Mouse (Mus musculus): ENCODE measurements around the gene Flnb. TPM values are rescaled to one million over a fixed set of nuclear protein-coding genes. Genes with fewer than 3 reads are reported as not detected.

Flnb gene
- polyA plus RNA-seq, 1 experiment from 2014 or later = 11.2 TPM

DNA sequence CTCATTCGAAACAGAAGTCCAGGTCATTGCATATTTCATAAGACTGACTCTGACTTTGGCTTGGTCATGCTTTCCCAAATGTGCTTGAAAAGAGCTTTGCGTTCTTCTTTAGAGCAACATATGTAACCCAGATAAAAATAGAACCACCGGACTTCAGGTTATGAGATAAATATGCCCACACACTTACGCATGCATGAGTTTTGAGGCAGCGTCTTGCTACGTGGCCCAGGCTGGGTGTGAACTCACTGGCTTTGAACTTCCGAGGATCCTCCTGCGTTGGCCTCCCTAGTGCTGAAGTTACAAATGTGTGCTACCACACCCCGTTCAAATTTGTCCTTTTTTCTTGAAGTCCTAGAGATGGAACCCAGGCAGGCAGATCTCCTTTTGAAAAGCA, 46.7 kb downstream of the Flnb start:
- H3K27ac ChIP-seq (replicated peaks in 1 of 2; ENCODE audit: control insufficient read depth in 1 of 2, insufficient read depth in 1 of 2, low read depth in 2 of 2, low read length in 2 of 2) = peak overlapping the region; percentile 18 to 25; a peak in 2 of 4 replicates
- H3K9me3 ChIP-seq (ENCODE audit: control insufficient read depth, low read length) = no peaks in the 10 kb centered on the region
- no peak for ATAC-seq (ENCODE audit: insufficient number of reproducible peaks, insufficient read depth, low FRiP score, low read depth)
- H3K36me3 ChIP-seq (ENCODE audit: control insufficient read depth, insufficient read depth, low read length) = peaks cover 14% of the 10 kb centered on the region; the same call in 1 of the 2 replicates
- 40% methylated on average over 9 of the region's 9 CpGs for WGBS
- H3K4me3 ChIP-seq (ENCODE audit: control insufficient read depth in 1 of 2, insufficient read depth in 1 of 2, low read depth in 1 of 2, low read length in 2 of 2) = no peak overlapping the region
- H3K9ac ChIP-seq (ENCODE audit: low read length) = no peak overlapping the region
- no peaks in the 10 kb centered on the region for H3K27me3 ChIP-seq (ENCODE audit: control insufficient read depth, insufficient read depth, low read length)
- H3K4me2 ChIP-seq (ENCODE audit: low read length) = no peak overlapping the region
- peaks cover 16 to 18% of the 10 kb centered on the region in 2 experiments for H3K4me1 ChIP-seq (ENCODE audit: control insufficient read depth in 2 of 2, insufficient read depth in 2 of 2, low read length in 2 of 2)

DNA sequence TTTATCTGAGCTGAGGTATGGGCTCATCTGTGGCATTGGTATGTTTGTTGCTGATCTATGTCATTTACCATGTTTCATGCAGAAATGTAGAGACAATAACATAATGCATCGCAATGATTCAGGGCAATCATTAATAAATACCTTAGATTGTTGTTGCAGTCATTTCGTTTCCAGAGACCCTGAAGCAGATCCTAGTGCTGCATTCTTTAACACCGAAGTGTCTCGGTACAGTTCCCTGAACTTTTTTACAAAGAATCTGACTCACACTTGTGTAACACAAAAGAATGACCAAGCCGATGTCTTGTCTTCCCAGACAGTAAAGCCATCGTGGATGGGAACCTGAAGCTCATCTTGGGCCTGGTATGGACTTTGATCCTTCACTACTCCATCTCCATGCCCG, 49.5 kb downstream of the Flnb start:
- peaks cover 26% of the 10 kb centered on the region for H3K36me3 ChIP-seq (ENCODE audit: control insufficient read depth, insufficient read depth, low read length)
- H3K9ac ChIP-seq (ENCODE audit: low read length) = no peak overlapping the region
- no peak overlapping the region for H3K4me3 ChIP-seq (ENCODE audit: control insufficient read depth in 1 of 2, insufficient read depth in 1 of 2, low read depth in 1 of 2, low read length in 2 of 2)
- peaks cover 16 to 18% of the 10 kb centered on the region in 2 experiments for H3K4me1 ChIP-seq (ENCODE audit: control insufficient read depth in 2 of 2, insufficient read depth in 2 of 2, low read length in 2 of 2)
- H3K27ac ChIP-seq (replicated peaks in 1 of 2; ENCODE audit: control insufficient read depth in 1 of 2, insufficient read depth in 1 of 2, low read depth in 2 of 2, low read length in 2 of 2) = no peak overlapping the region
- H3K9me3 ChIP-seq (ENCODE audit: control insufficient read depth, low read length) = no peaks in the 10 kb centered on the region
- H3K4me2 ChIP-seq (ENCODE audit: low read length) = no peak overlapping the region
- ATAC-seq (ENCODE audit: insufficient number of reproducible peaks, insufficient read depth, low FRiP score, low read depth) = no peak
- WGBS = 89% methylated on average over 7 of the region's 7 CpGs
- no peaks in the 10 kb centered on the region for H3K27me3 ChIP-seq (ENCODE audit: control insufficient read depth, insufficient read depth, low read length)

GRCm38 (mm10) chr14:7867841-7868240, 50.1 kb downstream of the Flnb start:
- no peak overlapping the region for H3K27ac ChIP-seq (replicated peaks in 1 of 2; ENCODE audit: control insufficient read depth in 1 of 2, insufficient read depth in 1 of 2, low read depth in 2 of 2, low read length in 2 of 2)
- no peak overlapping the region for H3K4me2 ChIP-seq (ENCODE audit: low read length)
- no peak overlapping the region for H3K4me3 ChIP-seq (ENCODE audit: control insufficient read depth in 1 of 2, insufficient read depth in 1 of 2, low read depth in 1 of 2, low read length in 2 of 2)
- no peak for ATAC-seq (ENCODE audit: insufficient number of reproducible peaks, insufficient read depth, low FRiP score, low read depth)
- H3K27me3 ChIP-seq (ENCODE audit: control insufficient read depth, insufficient read depth, low read length) = no peaks in the 10 kb centered on the region
- peaks cover 16 to 18% of the 10 kb centered on the region in 2 experiments for H3K4me1 ChIP-seq (ENCODE audit: control insufficient read depth in 2 of 2, insufficient read depth in 2 of 2, low read length in 2 of 2)
- 71% methylated on average over 3 of the region's 3 CpGs for WGBS
- H3K9me3 ChIP-seq (ENCODE audit: control insufficient read depth, low read length) = no peaks in the 10 kb centered on the region
- peaks cover 30% of the 10 kb centered on the region for H3K36me3 ChIP-seq (ENCODE audit: control insufficient read depth, insufficient read depth, low read length)
- no peak overlapping the region for H3K9ac ChIP-seq (ENCODE audit: low read length)

DNA sequence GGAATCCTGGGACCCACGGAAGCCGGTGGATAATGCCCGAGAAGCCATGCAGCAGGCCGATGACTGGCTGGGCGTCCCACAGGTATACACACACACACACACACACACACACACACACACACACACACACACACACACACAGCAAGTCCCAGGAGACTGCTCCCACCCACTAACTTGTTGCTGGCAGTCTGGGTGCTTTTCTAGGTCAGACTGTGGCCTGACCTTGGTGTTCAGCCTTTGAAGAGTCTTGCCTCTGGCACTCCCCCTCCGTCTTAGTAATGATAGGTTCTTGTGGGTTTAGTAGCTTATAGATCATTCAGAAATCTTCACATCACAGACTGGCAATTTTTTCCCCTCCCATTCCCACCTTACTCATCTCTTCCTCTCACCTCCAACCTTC, 52.0 kb downstream of the Flnb start:
- H3K4me2 ChIP-seq (ENCODE audit: low read length) = no peak overlapping the region
- H3K4me1 ChIP-seq (ENCODE audit: control insufficient read depth in 2 of 2, insufficient read depth in 2 of 2, low read length in 2 of 2) = peaks cover 4% of the 10 kb centered on the region in 2 experiments
- H3K27ac ChIP-seq (replicated peaks in 1 of 2; ENCODE audit: control insufficient read depth in 1 of 2, insufficient read depth in 1 of 2, low read depth in 2 of 2, low read length in 2 of 2) = no peak overlapping the region
- H3K27me3 ChIP-seq (ENCODE audit: control insufficient read depth, insufficient read depth, low read length) = no peaks in the 10 kb centered on the region
- H3K36me3 ChIP-seq (ENCODE audit: control insufficient read depth, insufficient read depth, low read length) = peaks cover 43% of the 10 kb centered on the region
- H3K4me3 ChIP-seq (ENCODE audit: control insufficient read depth in 1 of 2, insufficient read depth in 1 of 2, low read depth in 1 of 2, low read length in 2 of 2) = no peak overlapping the region
- no peaks in the 10 kb centered on the region for H3K9me3 ChIP-seq (ENCODE audit: control insufficient read depth, low read length)
- 87% methylated on average over 6 of the region's 6 CpGs for WGBS
- no peak overlapping the region for H3K9ac ChIP-seq (ENCODE audit: low read length)
- ATAC-seq (ENCODE audit: insufficient number of reproducible peaks, insufficient read depth, low FRiP score, low read depth) = no peak

DNA sequence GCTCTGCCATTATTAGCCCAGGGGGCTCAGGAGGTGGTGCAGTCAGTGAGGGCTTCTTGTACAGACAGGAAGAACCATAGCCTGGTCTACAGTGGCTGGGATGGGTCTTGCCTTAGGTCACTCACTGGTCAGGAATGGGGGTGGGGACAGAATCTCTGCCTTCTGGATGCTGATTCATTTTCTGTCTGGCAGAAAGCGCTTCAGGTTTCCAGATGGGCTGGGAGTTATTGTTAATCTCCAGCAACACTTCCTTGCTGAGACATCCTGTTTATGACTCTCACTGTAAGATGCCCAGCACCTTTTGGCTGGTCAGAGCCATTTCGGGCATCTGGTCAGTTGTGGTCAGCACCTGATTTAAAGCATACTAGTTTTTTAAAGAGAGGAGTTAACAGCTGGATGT, 55.8 kb downstream of the Flnb start:
- ATAC-seq (ENCODE audit: insufficient number of reproducible peaks, insufficient read depth, low FRiP score, low read depth) = no peak

GRCm38 (mm10) chr14:7874495-7874894, 56.7 kb downstream of the Flnb start:
- no peak for ATAC-seq (ENCODE audit: insufficient number of reproducible peaks, insufficient read depth, low FRiP score, low read depth)
- H3K4me2 ChIP-seq (ENCODE audit: low read length) = no peak overlapping the region
- peaks cover 41% of the 10 kb centered on the region for H3K36me3 ChIP-seq (ENCODE audit: control insufficient read depth, insufficient read depth, low read length)
- WGBS = 63% methylated on average over 4 of the region's 4 CpGs
- no peak overlapping the region for H3K4me3 ChIP-seq (ENCODE audit: control insufficient read depth in 1 of 2, insufficient read depth in 1 of 2, low read depth in 1 of 2, low read length in 2 of 2)
- H3K27ac ChIP-seq (replicated peaks in 1 of 2; ENCODE audit: control insufficient read depth in 1 of 2, insufficient read depth in 1 of 2, low read depth in 2 of 2, low read length in 2 of 2) = 0 out of 4 replicates have a peak overlapping the region, but pooled peaks of 1 of the 2 experiments have one; percentile 14
- H3K9ac ChIP-seq (ENCODE audit: low read length) = no peak overlapping the region
- no peaks in the 10 kb centered on the region for H3K27me3 ChIP-seq (ENCODE audit: control insufficient read depth, insufficient read depth, low read length)
- no peaks in the 10 kb centered on the region for H3K4me1 ChIP-seq (ENCODE audit: control insufficient read depth in 2 of 2, insufficient read depth in 2 of 2, low read length in 2 of 2)
- H3K9me3 ChIP-seq (ENCODE audit: control insufficient read depth, low read length) = no peaks in the 10 kb centered on the region

More for the DNA sequence above, 55.8 kb downstream of the Flnb start:
- peak overlapping the region in 1 of 2 experiments; percentile 14; a peak in 1 of 4 replicates for H3K27ac ChIP-seq (replicated peaks in 1 of 2; ENCODE audit: control insufficient read depth in 1 of 2, insufficient read depth in 1 of 2, low read depth in 2 of 2, low read length in 2 of 2)
- no peaks in the 10 kb centered on the region for H3K9me3 ChIP-seq (ENCODE audit: control insufficient read depth, low read length)
- no peaks in the 10 kb centered on the region for H3K4me1 ChIP-seq (ENCODE audit: control insufficient read depth in 2 of 2, insufficient read depth in 2 of 2, low read length in 2 of 2)
- WGBS = 61% methylated on average over 2 of the region's 2 CpGs
- no peaks in the 10 kb centered on the region for H3K27me3 ChIP-seq (ENCODE audit: control insufficient read depth, insufficient read depth, low read length)
- H3K4me2 ChIP-seq (ENCODE audit: low read length) = no peak overlapping the region
- peaks cover 43% of the 10 kb centered on the region for H3K36me3 ChIP-seq (ENCODE audit: control insufficient read depth, insufficient read depth, low read length)
- H3K9ac ChIP-seq (ENCODE audit: low read length) = no peak overlapping the region
- no peak overlapping the region for H3K4me3 ChIP-seq (ENCODE audit: control insufficient read depth in 1 of 2, insufficient read depth in 1 of 2, low read depth in 1 of 2, low read length in 2 of 2)

GRCm38 (mm10) chr14:7877957-7878356, 60.2 kb downstream of the Flnb start:
- Histone ChIP-seq H3K9me3 (ENCODE audit: control insufficient read depth, low read length) (no peaks in the 10 kb centered on the region), H3K27ac (replicated peaks in 1 of 2; ENCODE audit: control insufficient read depth in 1 of 2, insufficient read depth in 1 of 2, low read depth in 2 of 2, low read length in 2 of 2) (no peak overlapping the region), H3K9ac (ENCODE audit: low read length) (no peak overlapping the region), H3K4me1 (ENCODE audit: control insufficient read depth in 2 of 2, insufficient read depth in 2 of 2, low read length in 2 of 2) (no peaks in the 10 kb centered on the region), H3K27me3 (ENCODE audit: control insufficient read depth, insufficient read depth, low read length) (no peaks in the 10 kb centered on the region), H3K4me2 (ENCODE audit: low read length) (no peak overlapping the region), H3K36me3 (ENCODE audit: control insufficient read depth, insufficient read depth, low read length) (peaks cover 35% of the 10 kb centered on the region), H3K4me3 (ENCODE audit: control insufficient read depth in 1 of 2, insufficient read depth in 1 of 2, low read depth in 1 of 2, low read length in 2 of 2) (no peak overlapping the region)
- WGBS = 84% methylated on average over 2 of the region's 2 CpGs
- ATAC-seq (ENCODE audit: insufficient number of reproducible peaks, insufficient read depth, low FRiP score, low read depth) = no peak

DNA sequence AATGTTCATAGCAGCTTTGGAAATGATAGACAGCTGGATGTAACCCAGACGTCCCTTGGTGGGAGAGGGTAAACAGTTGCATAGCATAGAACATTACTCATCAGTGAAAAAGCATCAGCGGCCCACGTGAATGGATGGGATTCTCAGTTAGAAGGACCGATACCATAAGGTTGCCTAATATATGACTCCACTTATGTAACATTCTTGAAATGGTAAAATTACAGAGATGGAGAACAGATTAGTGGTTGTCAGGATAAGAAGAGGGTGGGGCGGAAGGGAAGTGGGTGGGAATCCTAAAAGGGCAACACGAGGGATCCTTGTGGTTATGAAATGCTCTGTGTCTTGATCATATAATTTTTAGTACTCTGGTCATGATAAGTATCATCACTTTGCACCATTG, 62.6 kb downstream of the Flnb start:
- Histone ChIP-seq H3K36me3 (ENCODE audit: control insufficient read depth, insufficient read depth, low read length) (peaks cover 33% of the 10 kb centered on the region), H3K4me2 (ENCODE audit: low read length) (no peak overlapping the region), H3K9ac (ENCODE audit: low read length) (no peak overlapping the region), H3K4me1 (ENCODE audit: control insufficient read depth in 2 of 2, insufficient read depth in 2 of 2, low read length in 2 of 2) (no peaks in the 10 kb centered on the region), H3K27ac (replicated peaks in 1 of 2; ENCODE audit: control insufficient read depth in 1 of 2, insufficient read depth in 1 of 2, low read depth in 2 of 2, low read length in 2 of 2) (no peak overlapping the region), H3K27me3 (ENCODE audit: control insufficient read depth, insufficient read depth, low read length) (no peaks in the 10 kb centered on the region), H3K4me3 (ENCODE audit: control insufficient read depth in 1 of 2, insufficient read depth in 1 of 2, low read depth in 1 of 2, low read length in 2 of 2) (no peak overlapping the region), H3K9me3 (ENCODE audit: control insufficient read depth, low read length) (no peaks in the 10 kb centered on the region)
- no peak for ATAC-seq (ENCODE audit: insufficient number of reproducible peaks, insufficient read depth, low FRiP score, low read depth)
- 86% methylated on average over 6 of the region's 6 CpGs for WGBS
